Mouse (Mus musculus): ENCODE data around the gene Rbm4.

DNA sequence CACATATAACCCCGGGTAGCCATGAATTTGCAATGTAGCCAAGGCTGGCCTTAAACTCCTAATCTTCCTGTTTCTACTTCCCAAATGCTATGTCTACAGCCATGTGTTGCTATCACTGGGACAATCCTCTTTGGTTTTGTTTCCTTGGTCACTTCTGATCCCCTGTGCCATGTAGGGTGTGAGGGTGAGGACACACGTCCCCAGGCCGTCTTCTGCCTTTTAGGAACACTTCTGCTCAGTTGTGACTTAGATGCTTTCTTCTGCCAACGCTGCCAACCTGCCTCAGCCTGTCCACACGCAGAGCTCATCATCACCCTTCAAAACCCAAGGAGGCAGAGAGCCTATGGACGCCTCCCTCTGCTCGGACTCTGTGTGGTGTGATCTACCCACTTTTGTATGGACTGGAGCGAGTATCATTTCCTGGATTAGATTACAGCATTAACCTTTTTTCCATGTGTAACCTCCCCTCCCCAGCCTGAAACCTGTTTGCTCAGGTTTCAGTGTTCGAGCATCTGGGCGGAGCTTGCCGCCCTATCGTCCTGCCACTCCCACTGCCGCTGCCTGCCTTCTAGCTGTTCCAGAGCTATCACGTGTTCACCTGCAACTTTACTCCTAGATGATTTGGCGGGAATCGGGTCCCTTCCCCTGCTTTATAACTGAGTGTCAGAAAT lies 34.9 kb upstream of the Rbm4 start:
- TF ChIP-seq CTCF (IDR thresholded peaks at IDR 0.05; ENCODE audit: low read depth) (no peak), EP300 (IDR thresholded peaks at IDR 0.05; ENCODE audit: low read depth) (no peak)
